Mouse (Mus musculus) liver, postnatal 0 days (tissue): ENCODE results near the gene Rhobtb3.

Experiments
- CTCF ChIP-seq: sonication (generic); IDR thresholded peaks from 2 replicates; pipeline ENCODE4 v1.5.1; 2016; ENCODE audit warnings: antibody characterized with exemption, low read depth
- EP300 ChIP-seq: IDR thresholded peaks from 2 replicates; pipeline ENCODE4 v1.6.1; 2016; ENCODE audit warnings: antibody characterized with exemption, low read depth, mild to moderate bottlenecking

DNA sequence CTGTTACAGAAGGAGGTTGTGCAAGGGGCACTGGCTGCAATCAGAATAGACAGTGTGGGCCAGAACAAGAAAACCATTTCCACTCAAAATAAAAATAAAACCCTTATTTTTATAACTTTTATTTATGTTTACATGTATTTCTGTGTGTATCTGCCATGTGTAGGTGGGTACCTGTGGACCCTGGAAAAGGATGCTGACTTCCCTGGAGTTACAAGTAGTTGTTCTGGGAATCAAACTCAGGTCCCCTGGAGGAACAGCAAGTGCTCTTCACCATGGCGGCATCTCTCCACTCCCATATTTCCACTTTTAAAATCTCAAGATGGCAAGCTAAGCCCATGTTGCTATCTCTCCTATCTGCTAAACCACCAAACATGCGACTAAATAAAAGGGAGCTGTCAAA is 13.1 kb downstream of the Rhobtb3 start:
- TF ChIP-seq EP300 (no peak), CTCF (no peak)
